Mouse (Mus musculus): Measurements from ENCODE around the gene Ly6g6c. TPM values are rescaled to one million over a fixed set of nuclear protein-coding genes. Genes with fewer than 3 reads are reported as not detected.

The Ly6g6c gene
- not detected in 2 replicates for polyA plus RNA-seq (2012)

- TF ChIP-seq GATA1 (IDR thresholded peaks at IDR 0.05; ENCODE audit: low read length): no peak
Observed at GRCm38 (mm10) chr17:35064951-35065947, at the start of gene Ly6g6c. Ly6g6c (plus strand) TSS chr17:35065388.

- no peak for TF ChIP-seq GATA1 (IDR thresholded peaks at IDR 0.05; ENCODE audit: low read length)
Observed at GRCm38 (mm10) chr17:35016376-35016775, 48.8 kb upstream of the Ly6g6c start, which contains the start of gene Vwa7. Vwa7 (plus strand) TSS chr17:35016579.

- no peak for TF ChIP-seq GATA1 (IDR thresholded peaks at IDR 0.05; ENCODE audit: low read length)
Observed at GRCm38 (mm10) chr17:35016791-35017705, 48.1 kb upstream of the Ly6g6c start.

- TF ChIP-seq GATA1 (IDR thresholded peaks at IDR 0.05; ENCODE audit: low read length): no peak
Observed at GRCm38 (mm10) chr17:35017706-35018030, 47.5 kb upstream of the Ly6g6c start.

- TF ChIP-seq GATA1 (IDR thresholded peaks at IDR 0.05; ENCODE audit: low read length): no peak
Observed at GRCm38 (mm10) chr17:35018171-35018570, 47.0 kb upstream of the Ly6g6c start.

GRCm38 (mm10) chr17:35019894-35020293, 45.3 kb upstream of the Ly6g6c start:
- TF ChIP-seq GATA1 (IDR thresholded peaks at IDR 0.05; ENCODE audit: low read length): no peak

GRCm38 (mm10) chr17:35020551-35020950, 44.6 kb upstream of the Ly6g6c start:
- no peak for TF ChIP-seq GATA1 (IDR thresholded peaks at IDR 0.05; ENCODE audit: low read length)

- TF ChIP-seq GATA1 (IDR thresholded peaks at IDR 0.05; ENCODE audit: low read length): no peak
Observed at GRCm38 (mm10) chr17:35021163-35021808, 43.9 kb upstream of the Ly6g6c start.

- peak; percentile 100 for TF ChIP-seq GATA1 (IDR thresholded peaks at IDR 0.05; ENCODE audit: low read length)
Observed at GRCm38 (mm10) chr17:35021842-35022477, 43.2 kb upstream of the Ly6g6c start.

- TF ChIP-seq GATA1 (IDR thresholded peaks at IDR 0.05; ENCODE audit: low read length): no peak
Observed at GRCm38 (mm10) chr17:35022541-35023060, 42.6 kb upstream of the Ly6g6c start.

- no peak for TF ChIP-seq GATA1 (IDR thresholded peaks at IDR 0.05; ENCODE audit: low read length)
Observed at GRCm38 (mm10) chr17:35023221-35023620, 42.0 kb upstream of the Ly6g6c start.

GRCm38 (mm10) chr17:35023756-35024155, 41.4 kb upstream of the Ly6g6c start:
- no peak for TF ChIP-seq GATA1 (IDR thresholded peaks at IDR 0.05; ENCODE audit: low read length)

GRCm38 (mm10) chr17:35024261-35024660, 40.9 kb upstream of the Ly6g6c start:
- TF ChIP-seq GATA1 (IDR thresholded peaks at IDR 0.05; ENCODE audit: low read length): no peak

- TF ChIP-seq GATA1 (IDR thresholded peaks at IDR 0.05; ENCODE audit: low read length): no peak
Observed at GRCm38 (mm10) chr17:35024691-35025488, 40.3 kb upstream of the Ly6g6c start.

Data from G1E-ER4 (cell line).